Mouse (Mus musculus) intestine, embryonic 14.5 days (tissue): Measurements from ENCODE around the gene Slc4a8. TPM values are rescaled to one million over a fixed set of nuclear protein-coding genes. Genes with fewer than 3 reads are reported as not detected.
"Not testable (repeated sequence)": the region's sequence is repeated elsewhere in the genome, so short reads cannot be mapped to it uniquely, and the experiment has no call there.

Source experiments
- ATAC-seq: fragments of 200-750 bp; cut with Nextera tagmentation; replicated peaks from 2 replicates; pipeline ENCODE4 v1.8.0; 2017; ENCODE audit warnings: low read depth, moderate number of reproducible peaks, moderate TSS enrichment, moderate library complexity; ENCODE audit not compliant: low FRiP score, low TSS enrichment
- DNase-seq: peaks from one replicate; pipeline ENCODE4 v3.0.0-alpha.2; 2018; ENCODE audit warnings: low spot score
- H3K27ac ChIP-seq: fragments of 300-500 bp; sonication (generic); 2 replicates; pipeline ENCODE4 v1.5.1; 2014; ENCODE audit warnings: low read depth, mild to moderate bottlenecking, control low read depth
- H3K27me3 ChIP-seq: fragments of 300-500 bp; sonication (generic); replicated peaks from 2 replicates; pipeline ENCODE4 v1.6.1; 2014; ENCODE audit warnings: low read length, control low read depth; ENCODE audit not compliant: control insufficient read depth, insufficient read depth
- H3K36me3 ChIP-seq: fragments of 300-500 bp; sonication (generic); 2 replicates; pipeline ENCODE4 v1.6.1; 2014; ENCODE audit warnings: low read length, control low read depth; ENCODE audit not compliant: control insufficient read depth, insufficient read depth
- H3K4me1 ChIP-seq: fragments of 300-500 bp; sonication (generic); replicated peaks from 2 replicates; pipeline ENCODE4 v1.6.1; 2014; ENCODE audit warnings: low read length, control low read depth, mixed read lengths; ENCODE audit not compliant: control insufficient read depth, insufficient read depth
- H3K4me2 ChIP-seq: fragments of 300-500 bp; sonication (generic); 2 replicates; pipeline ENCODE4 v1.6.1; 2014; ENCODE audit warnings: low read length
- H3K4me3 ChIP-seq: fragments of 300-500 bp; sonication (generic); 2 replicates; pipeline ENCODE4 v1.5.1; 2014; ENCODE audit warnings: low read depth, low read length, control low read depth, mixed read lengths
- H3K9ac ChIP-seq: fragments of 300-500 bp; sonication (generic); 2 replicates; pipeline ENCODE4 v1.6.1; 2014; ENCODE audit warnings: mild to moderate bottlenecking, low read length
- H3K9me3 ChIP-seq: fragments of 300-500 bp; sonication (generic); 2 replicates; pipeline ENCODE4 v1.6.1; 2016; ENCODE audit warnings: low read length, control low read depth; ENCODE audit not compliant: control insufficient read depth
- WGBS: fragments of 180-500 bp; shearing (Covaris S2); extraction: QIAGEN DNeasy Blood & Tissue Kit; methylation state at CpG from one replicate; pipeline ENCODE4 v1.1.7; 2014; 5-methylcytosine and 5-hydroxymethylcytosine counted together
- polyA plus RNA-seq: library from polyadenylated mRNA; unstranded; fragments of >200 nt; fragmentation: Nextera tagmentation; extraction: Ambion mirVana; gene quantifications from 2 replicates; pipeline ENCODE4 v1.2.1, GENCODE M21; 2014

The Slc4a8 gene
- polyA plus RNA-seq, 1 experiment from 2014 or later = 5.4 TPM

DNA sequence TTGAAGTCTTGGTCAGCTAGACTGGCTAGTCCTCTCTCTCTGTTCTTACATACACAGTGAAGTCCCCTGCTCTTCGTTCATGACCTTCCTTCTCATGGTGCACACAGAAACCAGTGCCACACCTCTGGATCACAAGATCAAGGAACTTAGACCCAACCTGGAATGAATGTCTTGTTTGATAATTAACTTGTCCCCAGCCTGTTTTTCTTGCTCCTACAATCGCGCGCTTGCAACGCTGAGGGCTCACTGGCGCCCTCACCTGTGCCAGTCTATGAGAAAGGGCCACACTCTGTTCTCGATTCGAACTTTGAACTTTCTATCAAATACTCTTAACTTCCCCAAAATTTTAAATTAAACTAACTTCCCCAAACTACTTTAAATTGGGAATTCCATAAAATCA is 60.3 kb downstream of the Slc4a8 start:
- H3K27ac ChIP-seq = peak overlapping the region; percentile 67
- ATAC-seq = 0 out of 2 replicates have a peak, but pooled peaks have one; percentile 41
- DNase-seq = no peak

DNA sequence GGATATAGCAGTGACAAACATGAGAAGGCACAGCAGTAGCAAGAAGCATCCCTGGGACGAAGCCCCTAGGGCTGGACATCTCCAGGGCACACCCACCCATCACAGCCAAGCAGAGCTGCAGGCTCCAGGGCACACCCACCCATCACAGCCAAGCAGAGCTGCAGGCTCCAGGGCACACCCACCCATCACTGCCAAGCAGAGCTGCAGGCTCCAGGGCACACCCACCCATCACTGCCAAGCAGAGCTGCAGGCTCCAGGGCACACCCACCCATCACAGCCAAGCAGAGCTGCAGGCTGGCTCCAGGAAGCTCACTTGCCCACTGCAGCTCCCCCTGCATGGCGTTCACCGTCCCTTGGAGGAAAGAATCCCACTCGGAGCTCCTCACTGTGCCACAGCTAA is 60.8 kb downstream of the Slc4a8 start:
- not testable (repeated sequence) for H3K27ac ChIP-seq, H3K9ac ChIP-seq, H3K27me3 ChIP-seq, H3K9me3 ChIP-seq, ATAC-seq, DNase-seq, H3K4me1 ChIP-seq, H3K4me3 ChIP-seq, H3K36me3 ChIP-seq, H3K4me2 ChIP-seq
- WGBS = 73% methylated on average over 4 of the region's 4 CpGs

More for the DNA sequence above, 60.3 kb downstream of the Slc4a8 start:
- Histone ChIP-seq H3K9me3 (no peaks in the 10 kb centered on the region), H3K36me3 (no peaks in the 10 kb centered on the region), H3K27me3 (peaks cover 5% of the 10 kb centered on the region; the same call in 1 of the 2 replicates), H3K4me1 (0 out of 2 replicates have a peak, but pooled peaks cover 3% of the 10 kb centered on the region), H3K9ac (no peak overlapping the region), H3K4me2 (no peak overlapping the region), H3K4me3 (no peak overlapping the region)
- WGBS = 52% methylated on average over 8 of the region's 8 CpGs

DNA sequence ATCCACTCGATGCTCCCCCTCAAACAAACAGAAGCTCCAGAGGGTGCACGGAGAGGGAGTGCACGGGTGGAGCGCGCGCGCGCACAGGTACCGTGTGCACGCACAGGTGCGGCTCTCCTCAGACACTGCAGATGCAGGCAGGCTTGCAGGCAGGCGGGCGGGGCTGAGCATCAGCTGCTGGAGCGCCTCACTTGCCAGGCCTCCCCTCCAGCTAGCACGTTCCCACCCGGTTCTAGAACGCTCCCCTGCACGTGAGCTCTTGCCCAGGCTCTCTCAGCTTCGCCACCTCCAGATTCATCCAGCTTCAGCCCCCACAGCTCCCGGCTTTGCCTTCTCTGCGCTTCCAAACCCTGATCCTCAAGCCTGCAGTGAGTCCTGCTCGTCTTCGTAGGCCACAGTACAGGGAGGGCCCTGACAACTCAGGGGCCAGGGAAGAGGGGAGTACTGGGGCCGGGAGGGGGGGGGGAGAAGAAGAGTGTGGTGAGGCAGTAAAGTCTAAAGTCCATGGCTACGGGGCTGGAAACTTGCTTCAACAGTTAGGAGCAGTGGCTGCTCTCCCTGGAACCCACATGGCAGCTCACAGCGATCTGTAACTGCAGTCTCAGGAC is 63.8 kb downstream of the Slc4a8 start:
- H3K9ac ChIP-seq = no peak overlapping the region
- no peaks in the 10 kb centered on the region for H3K36me3 ChIP-seq
- peaks cover 5% of the 10 kb centered on the region; the same call in 1 of the 2 replicates for H3K27me3 ChIP-seq
- 0 out of 2 replicates have a peak, but pooled peaks cover 3% of the 10 kb centered on the region for H3K4me1 ChIP-seq
- ATAC-seq (peak; percentile 65), DNase-seq (no peak)
- H3K4me2 ChIP-seq = peak overlapping the region; percentile 33
- WGBS = 13% methylated on average over 26 of the region's 26 CpGs
- no peak overlapping the region for H3K4me3 ChIP-seq
- no peaks in the 10 kb centered on the region for H3K9me3 ChIP-seq
- H3K27ac ChIP-seq = no peak overlapping the region

DNA sequence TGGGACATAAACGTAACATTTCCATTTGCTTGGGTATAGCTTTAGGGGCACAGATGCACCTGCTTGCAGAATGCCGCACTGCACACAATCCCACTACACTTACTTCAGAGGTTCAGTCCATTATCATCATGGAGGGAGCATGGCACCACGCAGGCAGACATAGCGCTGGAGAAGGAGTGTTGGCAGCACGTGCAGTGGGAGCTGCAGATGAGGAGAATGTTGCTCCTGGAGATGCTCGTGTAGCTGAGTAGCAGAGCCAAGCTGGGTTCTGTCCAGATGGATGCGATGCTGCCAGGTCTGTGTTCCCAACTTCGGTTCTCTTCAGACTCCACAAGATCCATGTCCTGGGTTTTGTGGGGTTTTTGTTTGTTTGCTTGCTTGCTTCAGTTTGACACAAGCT is 64.5 kb downstream of the Slc4a8 start:
- 85% methylated on average over 8 of the region's 8 CpGs for WGBS
- Histone ChIP-seq H3K4me2 (no peak overlapping the region), H3K27ac (no peak overlapping the region), H3K4me3 (no peak overlapping the region), H3K36me3 (no peaks in the 10 kb centered on the region), H3K4me1 (0 out of 2 replicates have a peak, but pooled peaks cover 3% of the 10 kb centered on the region), H3K9me3 (no peaks in the 10 kb centered on the region), H3K9ac (no peak overlapping the region), H3K27me3 (peaks cover 5% of the 10 kb centered on the region; the same call in 1 of the 2 replicates)
- DNase-seq = no peak
- no peak for ATAC-seq

DNA sequence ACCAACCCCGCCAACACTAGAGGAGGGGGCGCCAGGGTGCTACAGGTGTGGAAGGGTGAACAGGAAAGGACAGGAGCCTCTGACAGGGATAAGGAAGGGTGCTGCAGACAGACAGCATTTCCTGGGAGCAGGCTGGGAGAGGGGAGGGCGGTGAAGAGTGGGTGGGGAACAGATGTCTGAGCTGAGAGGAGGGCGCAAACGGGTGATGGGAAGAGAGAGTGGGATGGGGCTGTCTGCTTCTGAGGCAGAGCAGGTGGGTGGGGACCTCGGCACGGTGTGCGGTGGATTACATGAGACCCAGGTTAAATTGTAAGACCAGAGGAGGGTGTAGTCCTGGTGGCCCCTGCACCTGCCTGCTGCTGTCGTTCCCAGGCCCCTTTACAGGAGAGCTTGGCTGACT is 68.2 kb downstream of the Slc4a8 start:
- 79% methylated on average over 9 of the region's 9 CpGs for WGBS
- Histone ChIP-seq H3K36me3 (no peaks in the 10 kb centered on the region), H3K4me2 (no peak overlapping the region), H3K27ac (no peak overlapping the region), H3K4me1 (0 out of 2 replicates have a peak, but pooled peaks cover 3% of the 10 kb centered on the region), H3K9ac (no peak overlapping the region), H3K9me3 (no peaks in the 10 kb centered on the region), H3K27me3 (peaks cover 5% of the 10 kb centered on the region; the same call in 1 of the 2 replicates), H3K4me3 (no peak overlapping the region)
- DNase-seq = no peak
- ATAC-seq = no peak

DNA sequence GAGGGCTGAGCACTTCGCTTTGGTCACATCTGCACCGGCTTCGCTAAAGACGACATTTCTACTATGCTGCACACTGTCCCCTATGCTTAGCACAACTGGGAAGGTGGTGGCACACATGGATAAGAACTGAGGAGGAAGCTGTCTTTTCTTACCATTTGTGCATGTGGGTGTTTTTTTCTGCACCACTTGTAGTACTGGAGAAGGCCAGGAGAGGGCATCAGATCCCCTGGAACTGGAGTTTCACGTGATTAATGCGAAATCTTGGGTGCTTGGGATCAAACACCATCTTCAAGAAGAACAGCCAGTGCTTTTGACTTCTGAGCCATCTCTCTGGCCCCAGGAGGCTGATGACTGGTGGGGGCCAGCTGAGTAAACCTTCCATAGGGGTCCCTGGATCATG is 69.1 kb downstream of the Slc4a8 start:
- Histone ChIP-seq H3K9me3 (no peaks in the 10 kb centered on the region), H3K27me3 (no peaks in the 10 kb centered on the region), H3K4me2 (no peak overlapping the region), H3K4me3 (no peak overlapping the region), H3K9ac (no peak overlapping the region), H3K4me1 (no peaks in the 10 kb centered on the region), H3K36me3 (no peaks in the 10 kb centered on the region), H3K27ac (no peak overlapping the region)
- 57% methylated on average over 6 of the region's 6 CpGs for WGBS
- DNase-seq (no peak), ATAC-seq (no peak)

DNA sequence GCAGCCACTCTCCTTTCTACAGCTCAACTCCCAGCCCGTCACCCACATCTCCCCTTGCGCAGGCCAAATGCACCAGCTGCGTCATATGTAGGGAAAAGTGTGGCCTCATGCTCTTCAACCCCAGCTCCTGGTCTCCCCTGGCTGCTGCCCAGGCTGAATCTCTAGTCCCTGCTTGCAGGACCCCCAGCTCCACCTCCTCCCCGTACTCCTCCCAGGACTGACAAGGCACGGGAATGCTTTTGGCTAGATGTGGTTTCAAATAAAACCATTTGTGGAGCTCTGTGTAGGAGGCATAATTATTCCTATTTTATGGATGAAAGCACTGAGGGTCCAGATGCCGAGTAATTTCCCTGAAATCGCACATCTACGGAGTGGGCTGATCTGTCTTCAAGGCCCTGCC is 70.6 kb downstream of the Slc4a8 start:
- no peak overlapping the region for H3K9ac ChIP-seq
- H3K27me3 ChIP-seq = no peaks in the 10 kb centered on the region
- H3K36me3 ChIP-seq = no peaks in the 10 kb centered on the region
- no peak for ATAC-seq
- DNase-seq = no peak
- WGBS = 89% methylated on average over 8 of the region's 8 CpGs
- no peak overlapping the region for H3K4me3 ChIP-seq
- no peaks in the 10 kb centered on the region for H3K9me3 ChIP-seq
- no peak overlapping the region for H3K4me2 ChIP-seq
- no peak overlapping the region for H3K27ac ChIP-seq
- H3K4me1 ChIP-seq = no peaks in the 10 kb centered on the region

DNA sequence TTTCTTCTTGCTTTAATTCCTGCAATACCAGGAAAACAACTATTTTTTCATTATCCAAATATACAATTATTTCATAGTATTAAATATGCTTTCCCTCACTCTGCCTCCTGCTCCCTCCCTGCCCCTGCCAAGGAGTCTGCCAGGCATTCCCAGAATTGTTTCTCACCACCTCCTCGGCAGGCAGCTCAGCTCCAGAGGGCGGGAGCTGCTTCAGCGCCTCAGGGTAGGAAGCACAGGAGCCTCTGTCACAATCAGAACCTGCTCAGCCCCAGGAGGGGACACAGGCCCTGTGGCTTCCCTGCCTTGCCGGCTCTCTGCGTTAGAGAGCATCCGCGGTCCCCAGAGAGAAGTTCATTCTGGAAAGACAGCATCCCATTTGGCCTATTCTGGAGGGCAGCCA is 71.2 kb downstream of the Slc4a8 start:
- WGBS = 42% methylated on average over 7 of the region's 7 CpGs
- Histone ChIP-seq H3K9ac (no peak overlapping the region), H3K9me3 (peaks cover 3% of the 10 kb centered on the region; the same call in 1 of the 2 replicates), H3K27me3 (no peaks in the 10 kb centered on the region), H3K4me3 (no peak overlapping the region), H3K36me3 (no peaks in the 10 kb centered on the region), H3K4me2 (no peak overlapping the region), H3K4me1 (no peaks in the 10 kb centered on the region), H3K27ac (no peak overlapping the region)
- ATAC-seq (no peak), DNase-seq (no peak)

DNA sequence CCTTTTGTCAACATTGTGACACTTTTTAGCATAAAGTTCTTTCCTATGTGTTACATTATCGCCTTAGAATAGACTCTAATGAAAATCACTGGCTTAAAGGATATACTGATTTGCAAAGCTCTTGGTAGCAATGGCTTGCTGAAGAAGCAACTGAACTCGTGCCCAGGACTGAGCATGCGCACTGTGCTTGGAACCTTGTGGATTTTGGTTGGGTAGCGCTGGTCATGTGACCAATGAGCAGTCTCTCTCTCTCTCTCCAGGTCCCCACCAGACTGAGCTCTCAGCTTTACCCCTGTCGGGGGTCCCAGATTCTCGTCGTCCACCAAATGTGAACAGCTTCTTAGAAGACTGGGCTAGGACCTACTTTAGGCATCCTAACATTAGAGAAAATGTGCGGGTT is 75.2 kb downstream of the Slc4a8 start:
- Histone ChIP-seq H3K4me3 (no peak overlapping the region), H3K27ac (no peak overlapping the region), H3K4me2 (no peak overlapping the region), H3K9ac (no peak overlapping the region), H3K4me1 (no peaks in the 10 kb centered on the region), H3K9me3 (peaks cover 5% of the 10 kb centered on the region; the same call in 1 of the 2 replicates), H3K36me3 (no peaks in the 10 kb centered on the region), H3K27me3 (no peaks in the 10 kb centered on the region)
- whole genome bisulfite sequencing = 81% methylated on average over 8 of the region's 8 CpGs
- DNase-seq (no peak), ATAC-seq (no peak)
